Mouse (Mus musculus) forebrain, embryonic 14.5 days (tissue): ENCODE data around the gene Etv6. TPM values are rescaled to one million over a fixed set of nuclear protein-coding genes. Genes with fewer than 3 reads are reported as not detected.

Experiments used
- ATAC-seq: fragments of 200-750 bp; cut with Nextera tagmentation; 2 replicates; pipeline ENCODE4 v1.8.0; 2017; ENCODE audit warnings: mild to moderate bottlenecking, moderate library complexity
- DNase-seq: peaks from one replicate; pipeline ENCODE4 v3.0.0-alpha.2; 2015; ENCODE audit warnings: low spot score
- H3K27ac ChIP-seq: fragments of 300-500 bp; sonication (generic); 2 replicates; pipeline ENCODE4 v1.5.1; 2014; ENCODE audit warnings: low read depth, mild to moderate bottlenecking, control low read depth, low read length, moderate library complexity
- H3K27me3 ChIP-seq: fragments of 300-500 bp; sonication (generic); replicated peaks from 2 replicates; pipeline ENCODE4 v1.6.1; 2014; ENCODE audit warnings: low read length, control low read depth, mixed read lengths; ENCODE audit not compliant: control insufficient read depth, insufficient read depth
- H3K36me3 ChIP-seq: fragments of 300-500 bp; sonication (generic); 2 replicates; pipeline ENCODE4 v1.6.1; 2014; ENCODE audit warnings: low read length, control low read depth; ENCODE audit not compliant: control insufficient read depth, insufficient read depth
- H3K4me1 ChIP-seq: fragments of 300-500 bp; sonication (generic); 2 replicates; pipeline ENCODE4 v1.6.1; 2014; ENCODE audit warnings: antibody characterized with exemption, low read length, control low read depth; ENCODE audit not compliant: control insufficient read depth, insufficient read depth
- H3K4me2 ChIP-seq: fragments of 300-500 bp; sonication (generic); 2 replicates; pipeline ENCODE4 v1.6.1; 2014; ENCODE audit warnings: mild to moderate bottlenecking, control low read depth, low read length
- H3K4me3 ChIP-seq: fragments of 300-500 bp; sonication (generic); 2 replicates; pipeline ENCODE4 v1.5.1; 2014; ENCODE audit warnings: low read depth, low read length, control low read depth
- H3K9ac ChIP-seq: fragments of 300-500 bp; sonication (generic); 2 replicates; pipeline ENCODE4 v1.6.1; 2014; ENCODE audit warnings: mild to moderate bottlenecking, low read length, control low read depth, moderate library complexity
- H3K9me3 ChIP-seq: fragments of 300-500 bp; sonication (generic); replicated peaks from 2 replicates; pipeline ENCODE4 v1.6.1; 2016; ENCODE audit warnings: low read length, control low read depth, mixed read lengths; ENCODE audit not compliant: control insufficient read depth
- WGBS: fragments of 180-500 bp; shearing (Covaris S2); extraction: QIAGEN DNeasy Blood & Tissue Kit; methylation state at CpG from one replicate; pipeline ENCODE4 v1.1.7; 2014; 5-methylcytosine and 5-hydroxymethylcytosine counted together
- polyA plus RNA-seq: library from polyadenylated mRNA; unstranded; fragments of >200 nt; fragmentation: Nextera tagmentation; extraction: Ambion mirVana; gene quantifications from 2 replicates; pipeline ENCODE4 v1.2.1, GENCODE M21; 2014

Gene Etv6
- polyA plus RNA-seq, 1 experiment from 2014 or later: 6.1 TPM

DNA sequence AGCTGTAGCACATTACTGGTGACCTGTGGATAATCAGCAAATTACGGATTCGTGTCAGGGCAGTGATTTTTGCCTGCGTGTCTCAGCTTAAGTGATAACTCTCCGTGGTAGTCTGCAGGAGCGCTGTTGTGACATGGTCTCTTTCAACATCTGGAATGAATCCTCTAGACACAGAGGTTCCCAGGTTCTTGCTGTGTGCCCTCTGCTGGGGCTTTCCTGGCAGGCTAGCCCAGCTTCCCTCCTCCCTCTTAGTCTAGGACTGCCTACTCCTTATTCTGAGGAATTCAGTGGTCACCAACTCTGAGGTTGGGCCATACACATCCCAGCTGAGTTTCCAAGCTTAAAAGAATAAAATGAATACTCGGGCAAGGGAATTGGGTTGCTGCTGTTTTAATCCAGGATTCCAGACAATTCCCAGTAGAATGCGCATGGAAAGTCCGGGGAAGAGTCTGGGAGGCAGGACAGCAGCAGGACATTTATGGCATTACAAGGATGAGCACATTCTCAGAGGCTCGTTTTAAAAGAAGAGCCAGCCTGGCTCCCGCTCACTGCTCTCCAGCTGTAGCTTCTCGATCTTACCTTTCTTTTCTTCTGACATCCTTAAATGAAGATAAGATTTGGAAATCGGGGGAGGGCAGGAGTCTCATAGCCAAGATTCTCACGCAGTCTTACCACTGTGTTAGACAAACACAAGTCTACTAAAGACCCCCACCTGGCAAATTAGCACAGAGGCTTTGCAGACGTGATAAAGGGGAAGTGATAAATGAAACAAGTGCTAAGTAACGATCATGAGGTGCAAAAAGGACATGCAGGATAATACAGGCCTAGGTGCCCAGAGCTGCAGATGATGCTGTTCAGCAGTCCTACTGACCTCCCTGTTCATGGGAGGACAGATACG is 105.5 kb downstream of the Etv6 start:
- Histone ChIP-seq H3K9ac (no peak overlapping the region), H3K4me1 (peaks cover 3% of the 10 kb centered on the region; the same call in 1 of the 2 replicates), H3K9me3 (no peaks in the 10 kb centered on the region), H3K4me3 (no peak overlapping the region), H3K36me3 (no peaks in the 10 kb centered on the region), H3K4me2 (no peak overlapping the region), H3K27me3 (no peaks in the 10 kb centered on the region), H3K27ac (no peak overlapping the region)
- ATAC-seq (no peak), DNase-seq (no peak)
- 73% methylated on average over 16 of the region's 16 CpGs for WGBS

DNA sequence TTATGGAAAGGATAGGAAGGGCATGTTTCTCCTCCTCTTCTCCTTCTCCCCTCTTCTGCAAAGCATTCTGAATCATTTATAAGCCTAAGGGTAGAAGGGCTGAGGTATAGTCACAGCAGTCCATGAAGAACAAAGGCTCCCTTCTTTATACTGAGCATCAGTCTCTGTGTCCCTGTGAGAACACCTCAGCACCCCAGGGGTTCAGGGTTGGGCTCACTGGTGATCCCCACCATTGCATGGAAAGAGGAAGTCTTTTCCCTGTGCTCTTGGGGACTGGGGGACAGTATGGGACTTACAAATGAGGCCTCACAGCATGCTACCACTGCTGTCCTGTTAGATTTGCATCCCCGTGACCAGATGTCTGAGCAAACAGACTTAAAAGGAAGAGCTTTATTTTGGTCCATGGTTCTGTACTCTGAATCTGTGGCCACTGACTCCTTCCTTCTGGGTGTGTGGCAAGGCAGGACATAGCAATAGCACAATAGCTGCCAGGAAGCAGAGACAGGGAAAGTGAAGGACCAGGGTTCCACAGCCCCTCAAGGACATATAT is 106.2 kb downstream of the Etv6 start:
- no peaks in the 10 kb centered on the region for H3K27me3 ChIP-seq
- peaks cover 3% of the 10 kb centered on the region; the same call in 1 of the 2 replicates for H3K4me1 ChIP-seq
- H3K4me2 ChIP-seq: no peak overlapping the region
- no peak overlapping the region for H3K4me3 ChIP-seq
- no peak overlapping the region for H3K9ac ChIP-seq
- no peak for DNase-seq
- H3K36me3 ChIP-seq: no peaks in the 10 kb centered on the region
- H3K27ac ChIP-seq: no peak overlapping the region
- 93% methylated on average over 1 of the region's 1 CpGs for WGBS
- H3K9me3 ChIP-seq: no peaks in the 10 kb centered on the region
- ATAC-seq: no peak

DNA sequence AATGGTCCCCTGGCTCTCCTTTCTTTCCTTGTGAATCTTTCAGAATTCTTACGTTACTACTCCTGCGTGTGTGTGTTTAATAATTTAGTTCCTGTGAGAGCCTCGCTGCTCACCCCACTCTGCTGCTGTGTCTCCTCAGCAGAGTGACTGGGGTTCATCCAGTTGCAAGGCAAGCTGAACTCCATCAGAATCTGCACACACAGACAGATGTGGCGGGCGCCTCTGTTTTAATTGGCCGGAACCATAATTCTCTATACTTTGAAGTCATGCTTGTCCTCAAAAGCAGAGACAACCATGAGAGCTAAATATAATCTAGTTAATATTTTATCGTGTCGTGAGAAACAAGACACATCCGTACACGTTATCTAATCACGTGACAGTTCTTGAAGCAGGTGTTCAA is 107.2 kb downstream of the Etv6 start:
- H3K27ac ChIP-seq: no peak overlapping the region
- H3K4me2 ChIP-seq: no peak overlapping the region
- no peaks in the 10 kb centered on the region for H3K27me3 ChIP-seq
- WGBS: 96% methylated on average over 11 of the region's 11 CpGs
- DNase-seq: no peak
- H3K9me3 ChIP-seq: no peaks in the 10 kb centered on the region
- no peak overlapping the region for H3K4me3 ChIP-seq
- ATAC-seq: no peak
- H3K36me3 ChIP-seq: no peaks in the 10 kb centered on the region
- H3K4me1 ChIP-seq: peaks cover 9% of the 10 kb centered on the region
- H3K9ac ChIP-seq: no peak overlapping the region

GRCm38 (mm10) chr6:134143649-134144097 is 108.2 kb downstream of the Etv6 start:
- Histone ChIP-seq H3K27ac (no peak overlapping the region), H3K36me3 (no peaks in the 10 kb centered on the region), H3K4me1 (peaks cover 19% of the 10 kb centered on the region), H3K9me3 (no peaks in the 10 kb centered on the region), H3K9ac (no peak overlapping the region), H3K27me3 (no peaks in the 10 kb centered on the region), H3K4me3 (no peak overlapping the region), H3K4me2 (no peak overlapping the region)
- DNase-seq: no peak
- ATAC-seq: no peak
- WGBS: 50% methylated on average over 3 of the region's 3 CpGs

GRCm38 (mm10) chr6:134144231-134145130 is 109.0 kb downstream of the Etv6 start:
- no peak overlapping the region for H3K27ac ChIP-seq
- whole genome bisulfite sequencing: 83% methylated on average over 15 of the region's 15 CpGs
- ATAC-seq (no peak), DNase-seq (no peak)
- H3K36me3 ChIP-seq: no peaks in the 10 kb centered on the region
- no peak overlapping the region for H3K9ac ChIP-seq
- H3K4me3 ChIP-seq: no peak overlapping the region
- no peak overlapping the region for H3K4me2 ChIP-seq
- no peaks in the 10 kb centered on the region for H3K27me3 ChIP-seq
- H3K9me3 ChIP-seq: no peaks in the 10 kb centered on the region
- peaks cover 24% of the 10 kb centered on the region for H3K4me1 ChIP-seq

GRCm38 (mm10) chr6:134147596-134148442 is 112.3 kb downstream of the Etv6 start:
- peak; percentile 75 for DNase-seq
- Histone ChIP-seq H3K27me3 (no peaks in the 10 kb centered on the region), H3K27ac (peak overlapping the region; percentile 63), H3K9ac (peak overlapping the region; percentile 17; the same call in 1 of the 2 replicates), H3K9me3 (no peaks in the 10 kb centered on the region), H3K4me1 (peaks cover 24% of the 10 kb centered on the region), H3K4me3 (no peak overlapping the region), H3K4me2 (peak overlapping the region; percentile 31), H3K36me3 (no peaks in the 10 kb centered on the region)
- peak; percentile 79 for ATAC-seq
- WGBS: 33% methylated on average over 22 of the region's 22 CpGs

DNA sequence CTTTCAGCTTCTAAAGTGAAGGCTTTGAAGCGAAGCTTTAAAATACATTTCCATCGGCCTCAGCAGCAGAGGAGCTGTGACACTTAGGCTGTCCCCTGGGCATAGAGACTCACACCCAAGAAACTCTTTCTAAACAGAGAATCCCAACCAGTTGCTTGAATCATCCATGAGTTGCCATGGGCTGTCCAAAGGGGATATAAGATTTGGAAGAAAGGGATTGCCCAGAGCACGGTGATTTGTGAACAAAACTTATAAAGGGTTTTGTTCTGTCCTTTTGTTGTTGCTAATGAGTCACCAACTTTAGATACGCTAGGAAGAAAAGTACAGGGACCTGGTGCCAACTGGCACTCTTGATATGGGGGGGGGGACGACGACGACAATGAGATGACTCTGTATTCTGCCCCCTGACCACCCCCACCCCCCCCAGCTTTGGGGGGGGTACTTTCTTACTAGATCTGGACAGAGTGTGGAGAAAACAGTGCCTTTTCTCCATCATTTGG is 113.0 kb downstream of the Etv6 start:
- H3K4me1 ChIP-seq: peaks cover 22% of the 10 kb centered on the region
- H3K9ac ChIP-seq: no peak overlapping the region
- no peaks in the 10 kb centered on the region for H3K9me3 ChIP-seq
- ATAC-seq: peak; percentile 54
- 7% methylated on average over 7 of the region's 7 CpGs for WGBS
- H3K27me3 ChIP-seq: no peaks in the 10 kb centered on the region
- no peak overlapping the region for H3K4me3 ChIP-seq
- DNase-seq: no peak
- H3K36me3 ChIP-seq: no peaks in the 10 kb centered on the region
- H3K27ac ChIP-seq: peak overlapping the region; percentile 63; the same call in 1 of the 2 replicates
- no peak overlapping the region for H3K4me2 ChIP-seq

DNA sequence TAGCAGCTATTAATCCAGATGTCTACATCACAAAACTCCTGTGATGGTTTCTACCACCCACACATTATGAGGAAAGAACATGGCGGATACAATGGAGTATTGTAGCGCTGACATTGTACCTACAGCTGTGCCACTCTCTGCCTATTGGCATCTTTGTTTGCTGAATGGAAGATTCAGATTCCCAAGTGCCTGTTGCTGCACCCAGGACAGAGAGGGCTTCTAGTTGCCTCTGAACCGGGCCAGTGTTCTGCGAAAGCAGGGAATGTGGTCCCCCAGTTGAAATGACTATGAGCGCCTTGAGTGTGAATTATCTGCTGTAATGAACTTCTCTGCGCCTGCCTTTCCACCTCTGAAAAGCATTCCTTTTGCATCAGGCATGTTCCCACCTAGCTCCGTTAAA is 114.1 kb downstream of the Etv6 start:
- no peak overlapping the region for H3K4me2 ChIP-seq
- ATAC-seq (no peak), DNase-seq (no peak)
- H3K27ac ChIP-seq: no peak overlapping the region
- 94% methylated on average over 7 of the region's 7 CpGs for WGBS
- H3K27me3 ChIP-seq: no peaks in the 10 kb centered on the region
- H3K9ac ChIP-seq: no peak overlapping the region
- H3K4me1 ChIP-seq: peaks cover 21% of the 10 kb centered on the region
- no peaks in the 10 kb centered on the region for H3K9me3 ChIP-seq
- no peaks in the 10 kb centered on the region for H3K36me3 ChIP-seq
- H3K4me3 ChIP-seq: no peak overlapping the region
